Mouse (Mus musculus) neural tube, postnatal 0 days (tissue): Measurements from ENCODE around the gene Baiap2. TPM values are rescaled to one million over a fixed set of nuclear protein-coding genes. Genes with fewer than 3 reads are reported as not detected.

ENCODE experiments used
- microRNA counts: library from miRNA; unstranded; fragments of <30 nt; microRNA quantifications from one replicate; lab custom pipeline; 2015
- microRNA-seq: library from miRNA; unstranded; fragments of <30 nt; microRNA quantifications from one replicate; pipeline ENCODE4, GENCODE M21; 2016
- polyA plus RNA-seq: library from polyadenylated mRNA; unstranded; fragments of >200 nt; fragmentation: Nextera tagmentation; extraction: Ambion mirVana; gene quantifications from 2 replicates; pipeline ENCODE4 v1.2.1, GENCODE M21; 2015

Gene Baiap2
- 22.6 and 23.2 TPM in 2 replicates for polyA plus RNA-seq

DNA sequence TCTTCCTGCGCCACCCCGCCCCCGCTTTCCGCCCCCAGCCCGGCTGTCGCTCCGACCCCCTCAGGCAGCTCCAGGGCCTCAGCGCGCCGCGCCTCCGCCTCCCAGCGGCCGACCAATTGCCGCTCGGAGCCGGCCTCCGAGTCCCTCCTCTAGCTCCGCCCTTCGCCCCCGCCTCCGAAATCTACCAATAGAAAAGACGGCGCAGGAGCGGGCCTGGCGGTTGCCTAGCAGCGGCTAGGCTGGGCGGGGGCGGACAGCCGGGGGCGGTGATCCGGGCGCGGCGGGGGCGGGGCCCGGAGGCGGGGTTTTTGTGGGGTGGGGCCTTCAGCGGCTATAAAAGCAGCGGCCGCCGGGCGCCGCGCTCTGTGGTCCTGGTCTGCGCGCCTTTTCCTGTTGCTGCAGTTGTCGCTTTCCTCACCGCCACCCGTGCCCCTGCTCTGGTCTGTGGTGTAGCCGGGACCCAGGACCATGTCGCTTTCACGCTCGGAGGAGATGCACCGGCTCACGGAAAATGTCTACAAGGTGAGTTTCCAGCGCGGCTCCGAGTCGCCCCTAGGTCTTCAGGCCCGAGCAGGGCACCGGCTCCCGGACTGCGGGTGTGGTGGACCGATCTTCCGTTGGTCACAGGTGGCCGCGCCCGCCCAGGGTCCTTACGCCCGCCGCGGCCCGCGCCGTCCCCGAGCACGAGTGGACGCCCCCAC, at the start of gene Baiap2:
TSS of gene Baiap2 (plus strand) at position 37 of the 701 bp plus-strand sequence.

DNA sequence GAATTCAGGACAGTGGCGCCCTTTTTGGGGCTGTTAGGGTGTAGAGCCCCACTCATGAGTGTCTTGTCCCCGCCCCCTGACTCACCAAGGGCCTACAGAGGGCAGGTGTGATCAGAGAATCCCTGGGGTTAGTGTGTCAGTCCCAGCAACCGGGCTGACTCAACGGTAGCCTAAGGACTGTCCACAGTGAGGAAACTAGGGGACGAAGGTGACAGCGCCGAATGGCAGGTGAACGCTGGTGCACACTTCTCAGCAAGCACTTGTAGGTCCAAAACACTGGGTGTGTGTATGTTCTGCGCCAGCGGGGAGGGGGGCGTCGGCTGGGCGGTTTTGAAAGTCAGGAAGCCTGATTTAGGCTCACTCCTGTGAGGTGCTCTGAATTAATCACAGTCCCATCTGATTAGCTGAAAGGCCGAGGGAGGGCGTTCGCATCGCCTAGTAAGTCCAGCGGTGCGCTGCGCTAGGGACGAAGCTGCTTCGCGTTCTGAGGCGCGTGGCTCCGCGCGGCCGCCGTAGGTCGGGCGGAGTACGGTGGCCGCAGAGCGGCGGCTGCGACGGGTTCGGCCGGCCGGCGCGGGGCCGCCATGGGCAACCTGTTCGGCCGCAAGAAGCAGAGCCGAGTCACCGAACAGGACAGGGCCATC, 29.1 kb upstream of the Baiap2 start, which contains the start of gene Chmp6:
TSS of gene Chmp6 (plus strand) at position 151 of the 644 bp plus-strand sequence.

DNA sequence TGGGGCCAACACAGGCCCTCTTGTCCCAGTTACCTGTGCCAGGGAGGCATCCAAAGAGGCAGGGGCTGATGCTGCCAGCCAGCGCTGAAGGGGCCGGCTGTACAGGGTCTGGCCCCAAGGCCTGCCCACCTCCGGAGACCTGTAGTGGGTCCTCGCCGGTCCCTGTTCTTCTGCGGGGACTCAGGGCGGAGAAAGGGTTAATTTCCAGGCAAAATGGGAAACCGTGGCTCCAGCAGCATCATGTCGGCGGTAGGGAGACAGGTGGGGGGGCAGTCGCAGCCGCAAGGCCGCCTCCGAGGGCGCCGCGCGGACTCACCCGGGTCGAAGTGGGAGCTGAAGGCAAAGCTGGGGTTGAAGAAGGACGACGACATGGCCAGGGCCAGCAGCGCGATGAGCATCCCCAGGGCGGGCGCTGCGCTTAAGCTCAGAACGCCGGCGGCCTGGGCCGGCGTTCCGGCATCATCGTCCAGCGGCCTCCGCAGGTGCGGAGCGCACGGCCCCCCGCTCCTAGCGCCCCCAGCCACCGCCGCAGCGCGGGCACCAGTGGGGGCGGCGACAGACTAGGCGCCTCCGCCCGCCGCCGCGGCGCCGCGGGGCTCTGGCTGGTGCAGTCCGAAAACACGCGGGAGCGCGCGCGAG, 104.1 kb downstream of the Baiap2 start, which contains the start of gene Aatk:
TSS of gene Aatk (minus strand) at position 615 of the 639 bp plus-strand sequence.

MicroRNA genes within 50 kb of the gene (microRNA counts, 519-probe panel; counts per million panel counts)
- 5,075 counts per million, percentile 63 among the panel's probes with 10 or more counts for microRNA mmu-miR-338-3p (lab: Ali Mortazavi, UCI)
- 40.5 counts per million for microRNA mmu-miR-338-5p (lab: Ali Mortazavi, UCI)

Small RNA genes within 50 kb of the gene (microRNA-seq; reads per million reads assigned to microRNA genes)
- not detected for gene Mir3065
- gene Mir338 = not detected

Other genes with a start within 250 kb of the Baiap2 start
- 104 and 109 TPM in 2 replicates for gene Chmp6, start 29.3 kb upstream of the Baiap2 start, polyA plus RNA-seq
- gene Aatk, start 104.4 kb downstream of the Baiap2 start, polyA plus RNA-seq = 44.4 and 49.1 TPM in 2 replicates
- gene Cep131, start 144.1 kb downstream of the Baiap2 start, polyA plus RNA-seq = 22.2 and 28.2 TPM in 2 replicates
- gene Tepsin, start 156.0 kb downstream of the Baiap2 start, polyA plus RNA-seq = 15.5 and 19.3 TPM in 2 replicates
- gene Ndufaf8, start 156.2 kb downstream of the Baiap2 start, polyA plus RNA-seq = 67.3 and 68.6 TPM in 2 replicates
- 76.3 and 87.9 TPM in 2 replicates for gene Slc38a10, start 208.6 kb downstream of the Baiap2 start, polyA plus RNA-seq